Mouse (Mus musculus): ENCODE results near the gene Atp23. TPM values are rescaled to one million over a fixed set of nuclear protein-coding genes. Genes with fewer than 3 reads are reported as not detected.

The Atp23 gene
- polyA plus RNA-seq, 1 experiment from 2014 or later = 9.2 TPM

DNA sequence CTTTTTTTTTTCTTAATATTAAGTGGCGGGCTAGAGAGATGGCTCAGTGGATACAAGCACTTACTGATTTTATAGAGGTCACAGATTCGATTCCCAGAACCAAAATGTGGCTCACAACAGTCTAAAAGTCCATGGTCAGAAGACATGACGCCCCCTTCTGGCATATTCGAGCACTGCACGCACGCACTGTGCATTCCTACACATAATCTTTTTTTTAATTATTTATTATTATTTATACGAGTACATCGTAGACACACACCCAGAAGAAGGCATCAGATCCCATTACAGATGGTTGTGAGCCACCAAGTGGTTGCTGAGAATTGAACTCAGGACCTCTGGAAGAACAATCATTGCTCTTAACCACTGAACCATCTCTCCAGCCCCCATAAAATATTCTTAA, 3.9 kb upstream of the Atp23 start:
- Histone ChIP-seq H3K4me3 (peak overlapping the region; percentile 49), H3K9me3 (no peaks in the 10 kb centered on the region; the same call in 1 of the 2 replicates), H3K4me1 (peaks cover 10% of the 10 kb centered on the region), H3K27ac (replicated peaks) (0 out of 2 replicates have a peak overlapping the region, but pooled peaks have one; percentile 82), H3K36me3 (no peaks in the 10 kb centered on the region), H3K27me3 (no peaks in the 10 kb centered on the region), H3K9ac (replicated peaks) (peak overlapping the region; percentile 51; the same call in 1 of the 2 replicates), H3K4me2 (replicated peaks) (peak overlapping the region; percentile 79)
- WGBS = 79% methylated on average over 8 of the region's 8 CpGs
- ATAC-seq (replicated peaks) = no peak

DNA sequence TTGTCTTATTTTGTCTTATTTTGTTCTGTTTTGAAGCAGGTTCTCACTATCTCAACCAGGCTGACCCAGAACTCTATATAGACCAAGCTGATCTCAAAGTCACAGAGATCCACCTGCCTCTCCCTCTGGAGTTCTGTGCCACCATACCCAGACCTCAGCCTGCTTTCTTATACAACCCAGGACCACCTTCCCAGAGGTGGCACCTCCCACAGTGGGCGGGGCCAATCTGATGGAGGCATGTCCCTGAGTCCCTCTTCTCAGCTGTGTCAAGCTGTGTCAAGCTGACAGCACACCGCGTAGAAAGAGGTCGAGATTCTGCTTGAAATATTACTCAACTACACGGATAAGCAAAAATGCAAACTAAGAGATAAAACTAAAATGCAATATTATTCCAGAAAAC, 3.1 kb upstream of the Atp23 start:
- no peaks in the 10 kb centered on the region for H3K36me3 ChIP-seq
- no peaks in the 10 kb centered on the region for H3K27me3 ChIP-seq
- 27% methylated on average over 5 of the region's 5 CpGs for WGBS
- H3K4me3 ChIP-seq = no peak overlapping the region
- H3K4me1 ChIP-seq = peaks cover 10% of the 10 kb centered on the region
- no peak for ATAC-seq (replicated peaks)
- no peak overlapping the region for H3K9ac ChIP-seq (replicated peaks)
- no peaks in the 10 kb centered on the region; the same call in 1 of the 2 replicates for H3K9me3 ChIP-seq
- H3K4me2 ChIP-seq (replicated peaks) = no peak overlapping the region
- H3K27ac ChIP-seq (replicated peaks) = no peak overlapping the region

DNA sequence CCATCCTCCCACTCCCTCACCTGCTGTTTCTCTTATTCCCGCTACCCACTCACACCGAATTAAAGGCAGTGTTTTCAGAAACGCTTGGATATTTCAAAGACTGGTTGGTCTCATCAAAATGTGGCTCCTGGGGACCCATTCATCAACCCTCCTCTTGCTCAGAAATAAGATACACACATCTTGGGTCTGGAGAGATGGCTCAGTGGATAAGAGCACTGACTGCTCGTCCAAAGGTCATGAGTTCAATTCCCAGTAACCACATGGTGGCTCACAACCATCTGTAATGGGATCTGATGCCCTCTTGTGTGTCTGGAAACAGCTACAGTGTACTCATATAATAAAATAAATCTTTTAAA, 311 bp upstream of the Atp23 start:
- ATAC-seq (replicated peaks) = peak; percentile 17; the same call in 1 of the 2 replicates
- no peak overlapping the region for H3K27ac ChIP-seq (replicated peaks)
- H3K27me3 ChIP-seq = no peaks in the 10 kb centered on the region
- no peaks in the 10 kb centered on the region for H3K9me3 ChIP-seq
- no peaks in the 10 kb centered on the region for H3K36me3 ChIP-seq
- peak overlapping the region; percentile 82 for H3K4me2 ChIP-seq (replicated peaks)
- under 1% methylated on average over 4 of the region's 4 CpGs for WGBS
- H3K4me1 ChIP-seq = peaks cover 10% of the 10 kb centered on the region
- H3K9ac ChIP-seq (replicated peaks) = peak overlapping the region; percentile 70
- peak overlapping the region; percentile 64 for H3K4me3 ChIP-seq

DNA sequence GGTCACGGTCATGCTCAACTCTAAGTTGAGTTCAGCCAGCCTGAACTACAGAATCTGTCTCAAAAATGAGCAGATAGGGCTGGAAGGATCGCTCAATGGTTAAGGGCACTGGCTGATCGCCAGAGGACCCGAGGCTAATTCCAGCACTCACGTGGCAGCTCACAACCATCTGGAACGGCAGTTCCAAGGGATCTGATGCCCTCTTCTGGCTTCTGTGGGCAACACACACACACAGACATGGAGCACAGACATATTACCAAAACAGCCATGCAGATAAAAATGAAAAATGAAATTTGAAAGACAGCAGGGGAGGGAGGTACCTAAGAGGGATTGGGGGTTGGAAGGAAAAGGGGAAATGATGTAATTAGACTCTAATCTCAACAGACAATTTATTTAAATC, 5.3 kb downstream of the Atp23 start:
- 66% methylated on average over 6 of the region's 6 CpGs for WGBS
- peaks cover 9% of the 10 kb centered on the region for H3K36me3 ChIP-seq
- no peaks in the 10 kb centered on the region for H3K9me3 ChIP-seq
- no peak overlapping the region for H3K4me2 ChIP-seq (replicated peaks)
- H3K4me3 ChIP-seq = no peak overlapping the region
- no peaks in the 10 kb centered on the region for H3K27me3 ChIP-seq
- H3K9ac ChIP-seq (replicated peaks) = no peak overlapping the region
- no peak for ATAC-seq (replicated peaks)
- H3K4me1 ChIP-seq = peaks cover 6% of the 10 kb centered on the region
- H3K27ac ChIP-seq (replicated peaks) = no peak overlapping the region

DNA sequence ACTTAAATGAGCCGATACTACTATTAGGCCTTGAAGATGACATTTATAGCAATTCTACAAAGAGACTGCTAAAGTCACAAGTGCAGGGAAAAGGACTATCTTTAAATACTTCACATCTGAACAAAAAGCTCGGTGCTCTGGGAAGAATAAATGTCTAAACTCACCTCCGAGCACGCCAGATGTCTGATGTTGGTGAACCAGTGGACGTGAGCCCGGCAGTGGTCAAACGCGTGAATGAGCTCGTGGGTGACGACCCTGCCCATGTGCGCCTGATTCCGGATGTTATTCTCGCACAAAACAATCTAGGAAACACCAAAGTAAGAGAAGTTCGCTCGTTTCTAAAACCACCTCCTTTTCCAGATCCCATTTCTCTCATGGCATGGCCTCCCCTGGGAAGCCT, 7.1 kb downstream of the Atp23 start:
- no peak overlapping the region for H3K4me2 ChIP-seq (replicated peaks)
- WGBS = 95% methylated on average over 15 of the region's 15 CpGs
- no peak overlapping the region for H3K27ac ChIP-seq (replicated peaks)
- no peaks in the 10 kb centered on the region for H3K4me1 ChIP-seq
- H3K27me3 ChIP-seq = no peaks in the 10 kb centered on the region
- no peak overlapping the region for H3K9ac ChIP-seq (replicated peaks)
- peaks cover 22% of the 10 kb centered on the region for H3K36me3 ChIP-seq
- no peak overlapping the region for H3K4me3 ChIP-seq
- ATAC-seq (replicated peaks) = no peak
- H3K9me3 ChIP-seq = no peaks in the 10 kb centered on the region

- no peak for ATAC-seq (replicated peaks)
- H3K27me3 ChIP-seq = no peaks in the 10 kb centered on the region
- H3K9me3 ChIP-seq = no peaks in the 10 kb centered on the region
- no peak overlapping the region for H3K4me3 ChIP-seq
- no peak overlapping the region for H3K9ac ChIP-seq (replicated peaks)
- WGBS = 97% methylated on average over 7 of the region's 7 CpGs
- peaks cover 29% of the 10 kb centered on the region for H3K36me3 ChIP-seq
- no peak overlapping the region for H3K27ac ChIP-seq (replicated peaks)
- no peaks in the 10 kb centered on the region for H3K4me1 ChIP-seq
- no peak overlapping the region for H3K4me2 ChIP-seq (replicated peaks)
These were observed 8.0 kb downstream of the Atp23 start for GRCm38 (mm10) chr10:126893145-126893544.

DNA sequence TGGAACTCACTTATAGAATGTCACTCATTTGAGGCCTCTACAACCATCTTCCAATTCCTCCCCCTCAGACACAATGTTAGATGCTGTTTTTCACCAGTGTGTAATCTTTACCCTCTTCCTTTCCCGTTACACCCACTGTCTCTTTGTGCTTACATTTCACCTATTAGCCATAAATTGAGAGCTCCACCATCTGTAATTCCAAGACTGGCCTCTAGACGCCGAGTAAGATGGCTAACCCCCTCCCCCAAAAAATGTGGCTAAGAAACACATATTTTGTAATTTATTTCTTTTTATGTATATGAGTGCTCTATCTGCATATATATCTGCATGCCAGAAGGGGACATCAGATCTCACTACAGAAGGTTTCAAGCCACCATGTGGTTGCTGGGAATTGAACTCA, 27.4 kb downstream of the Atp23 start:
- Histone ChIP-seq H3K9me3 (no peaks in the 10 kb centered on the region), H3K36me3 (no peaks in the 10 kb centered on the region), H3K4me1 (no peaks in the 10 kb centered on the region), H3K27me3 (peaks cover 3% of the 10 kb centered on the region; the same call in 1 of the 2 replicates), H3K4me3 (no peak overlapping the region), H3K4me2 (replicated peaks) (no peak overlapping the region), H3K27ac (replicated peaks) (no peak overlapping the region), H3K9ac (replicated peaks) (no peak overlapping the region)
- 91% methylated on average over 3 of the region's 3 CpGs for WGBS
- no peak for ATAC-seq (replicated peaks)

DNA sequence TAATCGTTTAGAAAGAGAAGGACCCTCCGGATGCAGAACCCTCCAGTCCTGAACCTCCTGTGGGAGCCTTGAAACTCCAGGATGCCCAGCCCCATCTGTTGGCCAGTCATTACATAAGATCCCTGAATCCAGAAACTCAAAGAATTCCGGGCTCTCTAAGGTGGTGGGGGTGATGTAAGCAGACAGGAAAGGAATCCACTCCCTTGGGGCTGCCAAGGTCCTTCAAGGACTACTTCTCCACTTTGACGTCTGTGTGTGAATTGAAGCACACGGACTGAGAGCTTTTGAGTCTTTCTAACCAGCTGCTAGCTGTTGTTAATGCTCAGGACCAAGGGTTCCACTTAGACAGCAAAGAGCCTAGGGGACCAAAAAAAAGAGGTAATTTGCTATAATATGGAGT, 28.9 kb downstream of the Atp23 start:
- WGBS = 66% methylated on average over 5 of the region's 5 CpGs
- no peak for ATAC-seq (replicated peaks)
- H3K27ac ChIP-seq (replicated peaks) = no peak overlapping the region
- H3K9me3 ChIP-seq = no peaks in the 10 kb centered on the region
- H3K9ac ChIP-seq (replicated peaks) = no peak overlapping the region
- H3K4me2 ChIP-seq (replicated peaks) = no peak overlapping the region
- H3K27me3 ChIP-seq = peaks cover 3% of the 10 kb centered on the region; the same call in 1 of the 2 replicates
- H3K36me3 ChIP-seq = no peaks in the 10 kb centered on the region
- H3K4me1 ChIP-seq = no peaks in the 10 kb centered on the region
- no peak overlapping the region for H3K4me3 ChIP-seq

DNA sequence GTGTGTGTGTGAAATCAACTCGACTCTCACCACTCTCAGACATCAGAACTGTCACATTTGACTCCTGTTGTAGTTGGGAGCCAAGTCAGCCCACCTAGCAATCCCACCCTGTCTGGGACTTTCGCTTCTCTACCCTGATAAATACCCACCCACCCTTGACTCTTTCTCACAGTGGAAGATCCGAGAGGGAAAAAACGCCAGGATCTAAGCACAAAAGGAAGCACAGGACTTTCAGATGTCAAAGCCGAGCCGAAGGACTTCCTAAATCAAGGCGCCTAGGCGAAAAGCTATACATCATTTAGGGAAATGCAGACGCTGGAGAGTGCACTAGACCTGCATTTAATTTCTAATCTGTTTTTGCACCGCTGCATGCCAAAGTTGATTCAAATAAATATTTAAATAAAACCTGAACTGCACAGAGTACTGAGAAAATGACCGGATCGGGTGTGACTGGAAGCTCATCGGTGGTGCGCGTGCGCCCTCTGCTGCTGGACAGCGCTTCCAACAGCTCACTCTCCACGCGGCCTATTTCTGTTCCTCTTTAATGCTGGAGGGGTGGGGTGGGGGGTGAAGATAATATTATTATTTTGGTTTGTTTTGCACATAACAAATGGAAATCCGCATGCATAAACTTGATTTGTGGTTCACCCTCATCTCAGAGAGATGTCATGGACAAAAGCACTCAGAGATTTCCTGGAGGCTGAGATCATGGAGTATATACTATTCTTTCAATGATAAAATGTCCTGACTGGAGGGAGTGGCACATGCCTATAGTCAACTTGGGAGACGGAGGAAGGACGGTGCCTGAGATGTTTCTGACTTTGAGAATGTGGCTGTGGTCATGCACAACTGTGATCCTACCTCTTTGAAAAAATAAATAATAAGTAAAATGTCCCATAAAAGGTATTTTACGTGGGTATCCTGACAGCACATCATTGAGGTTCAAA, 31.5 kb downstream of the Atp23 start:
- H3K4me2 ChIP-seq (replicated peaks) = peak overlapping the region; percentile 21; the same call in 1 of the 2 replicates
- 24% methylated on average over 22 of the region's 23 CpGs for WGBS
- no peak overlapping the region for H3K27ac ChIP-seq (replicated peaks)
- no peaks in the 10 kb centered on the region for H3K4me1 ChIP-seq
- no peak overlapping the region for H3K4me3 ChIP-seq
- H3K27me3 ChIP-seq = peaks cover 3% of the 10 kb centered on the region; the same call in 1 of the 2 replicates
- H3K9ac ChIP-seq (replicated peaks) = 0 out of 2 replicates have a peak overlapping the region, but pooled peaks have one; percentile 6
- H3K9me3 ChIP-seq = no peaks in the 10 kb centered on the region
- ATAC-seq (replicated peaks) = peak; percentile 78
- H3K36me3 ChIP-seq = no peaks in the 10 kb centered on the region

DNA sequence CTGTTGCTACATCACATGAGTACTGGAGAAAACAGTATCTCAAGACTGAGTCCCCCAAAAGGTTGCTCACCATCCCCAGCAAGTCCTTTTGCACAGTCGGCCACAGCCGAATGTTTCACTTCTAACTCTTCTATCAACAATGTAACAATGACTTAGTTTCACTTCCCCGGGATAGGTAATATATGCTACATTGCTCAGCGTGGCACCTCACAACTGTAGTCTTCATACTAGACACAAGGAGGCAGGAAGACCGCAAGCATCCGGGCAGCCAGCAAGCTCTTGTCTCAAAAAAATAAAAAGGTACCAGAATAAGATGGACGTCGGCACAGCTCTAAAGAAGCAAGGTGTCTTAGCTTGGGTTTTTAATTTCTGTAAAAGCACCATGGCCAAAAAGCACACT, 35.9 kb downstream of the Atp23 start:
- Histone ChIP-seq H3K9ac (replicated peaks) (no peak overlapping the region), H3K27ac (replicated peaks) (no peak overlapping the region), H3K9me3 (no peaks in the 10 kb centered on the region), H3K36me3 (no peaks in the 10 kb centered on the region), H3K4me2 (replicated peaks) (no peak overlapping the region), H3K4me3 (no peak overlapping the region), H3K27me3 (no peaks in the 10 kb centered on the region), H3K4me1 (no peaks in the 10 kb centered on the region)
- 91% methylated on average over 8 of the region's 8 CpGs for whole genome bisulfite sequencing
- no peak for ATAC-seq (replicated peaks)

DNA sequence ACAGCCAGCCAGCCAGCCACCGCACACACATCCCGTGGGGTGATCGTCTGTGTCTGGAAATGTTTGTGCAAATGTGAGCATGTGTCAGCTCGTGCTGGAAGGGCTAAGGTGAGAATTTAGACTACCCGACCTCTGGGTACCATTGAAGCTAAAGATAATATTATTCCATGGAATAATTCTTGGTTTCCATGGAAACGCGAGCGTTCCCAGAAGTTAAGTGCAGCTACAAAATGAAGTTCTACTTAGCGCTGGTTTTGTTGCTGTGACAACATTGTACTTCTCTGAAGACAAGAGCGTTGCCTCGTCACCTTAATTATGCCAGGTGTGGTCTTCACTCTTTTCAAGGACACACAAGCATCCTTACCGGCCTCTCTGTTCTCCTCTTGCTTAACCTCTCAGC, 39.0 kb downstream of the Atp23 start:
- Histone ChIP-seq H3K4me3 (no peak overlapping the region), H3K4me1 (no peaks in the 10 kb centered on the region), H3K36me3 (no peaks in the 10 kb centered on the region), H3K9ac (replicated peaks) (no peak overlapping the region), H3K4me2 (replicated peaks) (no peak overlapping the region), H3K27ac (replicated peaks) (0 out of 2 replicates have a peak overlapping the region, but pooled peaks have one; percentile 25), H3K27me3 (no peaks in the 10 kb centered on the region), H3K9me3 (no peaks in the 10 kb centered on the region)
- 73% methylated on average over 12 of the region's 12 CpGs for WGBS
- ATAC-seq (replicated peaks) = no peak

DNA sequence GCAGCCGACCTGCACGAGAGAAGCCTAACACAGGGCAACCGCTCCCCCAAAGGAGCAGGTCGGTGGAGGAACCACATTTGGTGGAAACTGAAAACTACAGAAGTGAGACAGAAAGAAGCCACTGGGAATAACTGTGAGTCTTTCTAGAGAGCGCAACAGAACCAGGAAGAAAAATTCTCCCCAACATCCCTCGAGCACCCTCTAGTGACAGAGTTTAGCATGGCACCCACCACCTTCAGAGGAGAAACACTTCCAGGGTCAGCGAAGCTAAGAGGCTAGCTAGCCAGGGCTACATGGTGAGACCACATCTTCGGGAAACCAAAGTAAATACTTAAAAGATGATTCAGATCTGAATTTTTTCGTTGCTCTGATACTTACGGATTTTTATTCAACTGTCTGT, 47.9 kb downstream of the Atp23 start:
- Histone ChIP-seq H3K9me3 (no peaks in the 10 kb centered on the region), H3K36me3 (no peaks in the 10 kb centered on the region), H3K27me3 (no peaks in the 10 kb centered on the region), H3K4me1 (no peaks in the 10 kb centered on the region), H3K4me2 (replicated peaks) (no peak overlapping the region), H3K9ac (replicated peaks) (no peak overlapping the region), H3K4me3 (no peak overlapping the region), H3K27ac (replicated peaks) (no peak overlapping the region)
- ATAC-seq (replicated peaks) = no peak
- 84% methylated on average over 10 of the region's 10 CpGs for WGBS

Data from forebrain, embryonic 15.5 days (tissue).